Mouse (Mus musculus): ENCODE measurements around the gene Zfhx3. TPM values are rescaled to one million over a fixed set of nuclear protein-coding genes. Genes with fewer than 3 reads are reported as not detected.

Gene Zfhx3
- total and polyA plus RNA-seq, 3 experiments, result 0.23 to 2.5 TPM; not detected in 1

DNA sequence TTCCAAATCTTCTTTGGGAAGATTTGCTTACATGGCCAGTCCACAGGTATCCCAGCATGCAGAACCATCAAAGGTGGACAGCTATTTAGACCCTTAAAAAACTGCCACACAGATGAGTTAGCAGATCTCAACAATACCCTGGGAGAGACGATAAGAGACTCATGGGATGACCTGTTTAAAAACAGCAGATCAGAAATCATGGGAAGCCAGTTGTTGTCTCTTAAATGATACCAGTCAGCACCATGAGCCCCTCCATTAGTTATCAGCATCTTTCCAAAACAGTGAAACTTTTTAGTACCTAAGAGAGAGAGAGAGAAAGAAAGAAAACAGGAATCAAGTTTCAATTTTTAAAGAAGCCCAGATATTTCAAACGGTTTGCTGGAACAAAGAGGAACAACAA, 1051.7 kb downstream of the Zfhx3 start:
- Histone ChIP-seq H3K27ac (ENCODE audit: control insufficient read depth, low read depth, low read length) (peak overlapping the region; percentile 71), H3K36me3 (ENCODE audit: control insufficient read depth in 1 of 2, insufficient read depth in 2 of 2, low read length in 2 of 2) (peaks cover 0 to 72% of the 10 kb centered on the region in 2 experiments; a peak in 2 of 4 replicates), H3K4me1 (ENCODE audit: control insufficient read depth in 1 of 2, insufficient read depth in 2 of 2, low read length in 2 of 2) (peaks cover 58 to 60% of the 10 kb centered on the region in 2 experiments), H3K9me3 (replicated peaks; ENCODE audit: insufficient read depth, low read length) (no peaks in the 10 kb centered on the region), H3K27me3 (ENCODE audit: control insufficient read depth in 1 of 2, insufficient read depth in 2 of 2, low read length in 2 of 2) (no peaks in the 10 kb centered on the region), H3K4me3 (ENCODE audit: control insufficient read depth in 1 of 2, insufficient read depth in 1 of 2, low read depth in 2 of 2, low read length in 2 of 2) (peak overlapping the region in 1 of 2 experiments; percentile 36; a peak in 2 of 4 replicates), H3K9ac (ENCODE audit: control insufficient read depth, low read depth, low read length, poor library complexity, severe bottlenecking) (peak overlapping the region; percentile 56), H3K79me2 (ENCODE audit: control insufficient read depth, insufficient read depth, low read length, poor library complexity) (no peaks in the 10 kb centered on the region)
- peak; percentile 57 for DNase-seq (ENCODE audit: low read depth, low spot score)
- TF ChIP-seq RAD21 (IDR thresholded peaks at IDR 0.05; ENCODE audit: low read depth, low read length) (no peak), MAFK (IDR thresholded peaks at IDR 0.05; ENCODE audit: borderline replicate concordance, low read depth, low read length) (0 out of 2 replicates have a peak, but pooled peaks have one; percentile 43), ZKSCAN1 (IDR thresholded peaks at IDR 0.05; ENCODE audit: low read depth, low read length) (no peak), EP300 (IDR thresholded peaks at IDR 0.05; ENCODE audit: low read depth in 1 of 2, low read length in 2 of 2) (peak; percentile 69 to 80; a peak in 3 of 4 replicates), HCFC1 (IDR thresholded peaks at IDR 0.05; ENCODE audit: low read depth, low read length) (no peak), CHD2 (IDR thresholded peaks at IDR 0.05; ENCODE audit: low read length) (no peak), POLR2AphosphoS2 (IDR thresholded peaks at IDR 0.05; ENCODE audit: low read length) (no peak), MXI1 (IDR thresholded peaks at IDR 0.05; ENCODE audit: low read depth, low read length) (no peak), ZNF384 (IDR thresholded peaks at IDR 0.05; ENCODE audit: low read depth, low read length) (no peak), MAZ (IDR thresholded peaks at IDR 0.05; ENCODE audit: low read depth, low read length) (no peak), USF2 (IDR thresholded peaks at IDR 0.05; ENCODE audit: borderline replicate concordance in 1 of 2, insufficient read depth in 1 of 2, low read depth in 1 of 2, low read length in 2 of 2) (no peak), MYB (IDR thresholded peaks at IDR 0.05; ENCODE audit: low read depth, low read length) (no peak; the same call in 1 of the 2 replicates), ZC3H11A (IDR thresholded peaks at IDR 0.05; ENCODE audit: low read depth, low read length) (no peak), TCF12 (IDR thresholded peaks at IDR 0.05; ENCODE audit: low read depth, low read length) (peak; percentile 66; the same call in 1 of the 2 replicates), ETS1 (IDR thresholded peaks at IDR 0.05; ENCODE audit: low read depth, low read length) (peak; percentile 74), BHLHE40 (IDR thresholded peaks at IDR 0.05; ENCODE audit: borderline replicate concordance, low read depth, low read length) (peak; percentile 40; the same call in 1 of the 2 replicates), GABPA (IDR thresholded peaks at IDR 0.05; ENCODE audit: low read depth, low read length) (0 out of 2 replicates have a peak, but pooled peaks have one; percentile 26), JUND (IDR thresholded peaks at IDR 0.05; ENCODE audit: low read depth, low read length) (no peak), RCOR1 (IDR thresholded peaks at IDR 0.05; ENCODE audit: low read depth, low read length) (no peak), NELFE (IDR thresholded peaks at IDR 0.05; ENCODE audit: low read depth, low read length) (no peak), NRF1 (IDR thresholded peaks at IDR 0.05; ENCODE audit: insufficient read depth, low read depth, low read length, poor library complexity, severe bottlenecking) (no peak), SIN3A (IDR thresholded peaks at IDR 0.05; ENCODE audit: low read length) (no peak; the same call in 1 of the 2 replicates), SMC3 (IDR thresholded peaks at IDR 0.05; ENCODE audit: low read depth, low read length) (no peak), MEF2A (IDR thresholded peaks at IDR 0.05; ENCODE audit: extremely low read depth, insufficient replicate concordance, low read depth, low read length, poor library complexity, severe bottlenecking) (no peak), GATA1 (IDR thresholded peaks at IDR 0.05; ENCODE audit: low read depth, low read length) (peak; percentile 52), POLR2A (IDR thresholded peaks at IDR 0.05; ENCODE audit: control insufficient read depth in 1 of 2, insufficient read depth in 1 of 2, low read depth in 1 of 2, low read length in 2 of 2, poor library complexity in 1 of 2) (no peak), USF1 (IDR thresholded peaks at IDR 0.05; ENCODE audit: low read depth, low read length) (no peak), ELF1 (IDR thresholded peaks at IDR 0.05; ENCODE audit: low read depth, low read length) (no peak), CTCF (IDR thresholded peaks at IDR 0.05 in 2 of 3, conservative IDR thresholded peaks at IDR 0.05 in 1 of 3; ENCODE audit: control insufficient read depth in 1 of 3, insufficient read depth in 1 of 3, low read depth in 2 of 3, low read length in 3 of 3, poor library complexity in 1 of 3, severe bottlenecking in 1 of 3) (no peak), MAX (IDR thresholded peaks at IDR 0.05; ENCODE audit: low read length) (no peak), TBP (IDR thresholded peaks at IDR 0.05; ENCODE audit: low read depth, low read length) (no peak), UBTF (IDR thresholded peaks at IDR 0.05; ENCODE audit: borderline replicate concordance, insufficient read depth, low read depth, low read length) (no peak), E2F4 (IDR thresholded peaks at IDR 0.05; ENCODE audit: borderline replicate concordance, low read depth, low read length) (no peak), TAL1 (IDR thresholded peaks at IDR 0.05; ENCODE audit: low read length) (peak; percentile 31; the same call in 1 of the 2 replicates), MYC (IDR thresholded peaks at IDR 0.05; ENCODE audit: low read depth, low read length) (no peak), KAT2A (conservative IDR thresholded peaks at IDR 0.05; ENCODE audit: low read depth, low read length) (no peak), ZMIZ1 (IDR thresholded peaks at IDR 0.05; ENCODE audit: low read depth, low read length) (no peak), POLR2AphosphoS5 (IDR thresholded peaks at IDR 0.05; ENCODE audit: borderline replicate concordance, low read depth, low read length) (no peak)

Measured in MEL (cell line).